Mouse (Mus musculus) testis, postnatal 14 days (tissue): Measurements from ENCODE around the gene Abracl.

ENCODE experiments used
- DNase-seq: peaks from one replicate; pipeline ENCODE4 v3.0.0; 2021; ENCODE audit warnings: low spot score

The Abracl gene

DNA sequence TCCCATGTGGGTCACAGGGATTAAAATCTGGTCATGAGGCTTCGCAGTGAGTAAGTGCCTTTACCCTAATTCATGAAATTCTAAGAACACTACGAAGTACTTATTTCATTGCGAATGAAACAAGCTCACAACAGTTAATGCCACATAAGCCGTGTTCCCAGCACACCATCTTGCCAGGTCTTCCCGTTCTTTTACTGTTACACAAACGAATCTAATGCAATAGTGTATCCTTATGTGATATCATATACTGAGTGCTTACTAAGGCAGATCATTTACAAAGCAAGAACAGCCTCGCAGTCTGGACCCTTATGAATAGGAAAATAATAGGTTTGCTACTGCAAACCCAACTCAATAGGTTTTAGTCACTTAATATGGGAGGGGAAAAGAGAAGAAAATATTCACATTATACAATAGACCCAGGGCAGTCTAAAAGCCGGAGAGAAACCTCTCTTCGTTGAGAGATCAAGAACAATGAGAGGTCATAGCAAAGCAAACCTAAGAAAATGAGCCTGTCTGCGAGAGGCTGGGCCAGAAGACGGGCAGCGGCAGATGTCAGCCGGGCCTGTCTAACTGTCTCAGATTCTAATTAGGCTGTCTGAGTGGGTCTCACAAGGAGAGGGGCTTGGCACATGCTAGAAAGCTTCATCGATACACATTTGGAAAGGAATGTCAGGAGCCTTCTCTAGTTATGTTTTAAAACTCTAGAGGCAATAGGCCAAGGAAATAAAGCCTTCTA is 1.3 kb downstream of the Abracl start:
- DNase-seq: no peak

DNA sequence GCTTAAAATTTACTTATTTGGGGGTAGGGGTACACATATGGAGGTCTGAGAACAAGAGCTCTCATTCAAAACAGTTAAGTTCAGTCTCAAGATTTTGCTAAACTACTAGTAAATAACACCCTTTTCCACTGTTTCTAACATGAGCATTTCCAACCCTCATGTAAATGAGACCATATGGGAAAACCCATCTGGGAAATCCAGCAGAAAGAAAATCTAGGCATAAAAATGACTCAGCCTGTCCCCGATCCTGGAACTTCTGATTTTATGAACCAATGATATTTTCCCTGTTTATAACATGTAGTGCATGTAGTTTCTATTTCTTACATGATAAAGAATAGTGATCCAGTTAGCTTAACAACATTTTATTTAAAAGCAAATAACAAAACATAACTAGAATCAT is 2.2 kb downstream of the Abracl start:
- DNase-seq: no peak

DNA sequence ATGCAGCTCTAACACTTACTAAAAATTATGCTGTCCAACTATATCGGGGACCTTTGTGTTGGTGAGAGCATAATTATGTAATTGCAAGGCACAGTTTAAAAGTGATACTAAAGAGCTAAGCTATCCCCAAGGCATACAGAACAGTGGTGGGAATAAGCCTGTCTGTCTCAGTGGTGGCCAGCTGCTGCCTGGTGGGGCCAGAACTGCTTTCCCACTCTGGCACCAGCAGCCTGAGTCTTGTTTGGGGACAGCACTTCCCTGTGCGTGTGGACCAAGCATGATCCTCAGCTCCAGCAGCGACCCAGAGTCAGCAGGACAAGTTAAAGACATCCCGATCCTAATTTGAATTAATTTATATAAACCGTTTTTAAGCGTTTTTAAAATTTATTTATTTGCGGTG is 2.6 kb downstream of the Abracl start:
- no peak for DNase-seq

DNA sequence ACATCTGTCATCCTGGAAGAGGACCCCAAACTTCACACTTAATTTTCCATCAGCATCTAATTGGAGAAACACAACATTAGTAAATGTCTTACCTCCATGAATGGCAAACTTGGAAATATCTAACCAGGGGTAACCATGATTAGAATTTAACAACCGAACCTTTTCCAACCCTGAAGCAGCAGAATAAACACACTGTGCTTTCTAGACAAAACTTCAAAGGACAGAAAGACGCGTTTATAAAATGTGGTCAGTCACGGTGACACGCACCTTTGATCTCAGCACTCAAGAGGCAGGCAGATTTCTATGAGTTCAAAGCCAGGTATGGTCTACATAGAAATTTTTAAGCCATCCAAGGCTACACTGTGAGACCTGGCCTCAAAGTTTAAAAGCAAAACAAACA is 11.3 kb downstream of the Abracl start:
- DNase-seq: no peak

DNA sequence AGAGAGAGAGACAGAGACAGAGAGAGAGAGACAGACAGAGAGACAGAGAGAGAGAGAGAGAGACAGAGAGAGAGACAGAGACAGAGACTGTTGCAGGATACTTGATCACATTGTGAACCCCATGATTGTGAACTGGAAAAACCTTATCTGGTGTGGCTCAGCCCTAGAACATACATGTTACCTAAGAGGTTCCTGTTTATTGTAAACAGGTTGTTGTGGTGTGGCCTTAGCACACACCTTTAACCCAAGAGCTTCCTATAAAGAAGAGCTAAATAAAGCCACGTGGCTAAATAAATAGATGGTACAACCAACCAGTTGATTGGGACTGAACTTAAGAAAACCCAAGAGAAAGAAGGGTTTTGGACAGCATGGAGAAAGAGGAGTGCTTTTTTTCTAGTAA is 13.3 kb downstream of the Abracl start:
- no peak for DNase-seq

DNA sequence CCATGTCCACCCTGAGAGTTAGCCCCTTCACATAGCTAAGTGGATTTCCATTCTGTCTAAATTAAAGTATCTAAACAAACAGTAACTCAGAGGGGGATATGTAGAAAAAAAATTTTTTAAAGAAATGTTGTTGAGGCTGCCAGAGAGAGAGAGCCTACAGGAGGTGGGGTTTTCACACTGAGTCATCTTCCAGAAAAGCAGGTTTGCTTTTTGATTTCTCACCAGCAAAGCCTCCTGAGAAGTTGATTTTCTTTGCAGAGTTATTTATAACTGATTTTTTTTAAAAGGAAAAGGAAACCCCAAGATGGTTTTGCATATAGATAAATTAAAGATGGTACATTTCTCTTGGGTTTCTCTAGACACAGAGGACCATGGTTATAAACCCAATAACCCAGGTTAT is 15.0 kb downstream of the Abracl start:
- DNase-seq: no peak

DNA sequence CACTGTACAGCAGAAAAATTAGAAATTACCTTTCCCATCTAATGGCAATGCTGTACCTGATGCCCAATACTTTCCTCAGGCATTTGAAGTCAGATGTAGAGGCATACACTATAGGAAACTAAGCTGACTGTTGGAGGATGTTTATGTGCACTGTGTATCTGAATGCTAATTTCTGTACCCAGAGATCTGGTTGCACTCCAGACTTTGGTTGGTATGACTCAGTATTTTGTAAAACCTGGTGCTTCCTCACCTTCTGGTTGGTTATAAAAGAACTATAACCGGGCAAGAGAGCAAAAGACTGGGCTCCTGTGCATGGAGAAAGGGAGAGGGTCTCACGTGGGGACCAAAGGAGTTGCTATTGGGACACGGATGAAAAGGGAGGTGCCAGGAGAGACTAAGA is 15.8 kb downstream of the Abracl start:
- DNase-seq: no peak

DNA sequence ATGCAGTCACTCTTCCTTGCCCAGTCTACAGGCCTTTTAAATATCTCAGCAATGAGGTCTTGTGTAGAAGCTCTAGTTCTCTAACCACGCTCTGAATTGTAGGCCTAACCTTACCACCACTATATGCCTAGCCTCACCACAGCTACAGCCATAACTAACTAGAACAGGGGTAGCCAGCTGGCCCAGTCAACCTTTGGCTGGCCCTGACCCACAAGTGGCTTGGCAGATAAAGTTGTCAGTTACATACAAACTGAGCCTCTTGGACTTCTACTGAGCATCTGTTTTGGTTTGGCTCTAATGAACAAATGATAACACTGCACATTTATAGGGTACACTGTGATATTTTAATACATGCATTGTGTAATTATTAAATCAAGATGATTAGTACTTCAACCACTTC is 16.3 kb downstream of the Abracl start:
- no peak for DNase-seq

DNA sequence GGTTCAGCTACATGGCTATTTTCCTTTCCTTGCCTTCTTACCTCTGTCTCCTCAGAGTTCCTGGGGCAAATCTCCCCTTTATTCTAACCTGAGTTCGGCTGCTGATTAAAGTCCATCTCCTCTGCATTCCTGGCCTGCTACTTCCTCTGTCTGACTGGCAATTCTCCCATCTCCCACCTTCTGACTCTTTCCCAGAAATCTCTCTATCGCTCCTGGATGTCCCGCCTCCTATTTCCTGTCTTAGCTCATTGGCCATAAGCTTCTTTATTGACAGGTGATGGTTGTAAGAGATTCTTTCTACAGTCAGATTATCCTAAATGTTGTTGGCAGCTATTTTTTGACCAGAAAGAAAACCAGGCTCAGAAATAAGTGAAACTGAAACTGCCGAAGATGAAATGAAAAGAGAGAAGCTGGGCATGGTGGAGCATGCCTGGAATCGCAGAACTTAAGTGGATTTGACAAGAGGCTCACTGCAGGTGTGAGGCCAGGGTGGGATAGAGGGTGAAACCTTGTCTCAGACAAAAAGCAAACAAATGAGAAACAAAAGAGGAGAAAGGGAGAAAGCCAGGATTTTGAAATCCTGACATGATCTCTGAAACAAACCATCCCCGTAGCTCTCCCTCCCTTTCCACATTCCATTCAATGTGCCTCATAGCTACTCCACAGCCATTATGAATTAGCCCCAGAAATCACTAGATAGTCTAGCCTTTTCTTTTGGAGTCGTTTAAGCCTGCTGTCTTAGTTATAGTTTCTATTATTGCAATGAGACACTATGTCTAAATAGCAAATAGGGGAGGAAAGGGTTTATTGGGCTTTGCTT is 17.7 kb downstream of the Abracl start:
- no peak for DNase-seq

DNA sequence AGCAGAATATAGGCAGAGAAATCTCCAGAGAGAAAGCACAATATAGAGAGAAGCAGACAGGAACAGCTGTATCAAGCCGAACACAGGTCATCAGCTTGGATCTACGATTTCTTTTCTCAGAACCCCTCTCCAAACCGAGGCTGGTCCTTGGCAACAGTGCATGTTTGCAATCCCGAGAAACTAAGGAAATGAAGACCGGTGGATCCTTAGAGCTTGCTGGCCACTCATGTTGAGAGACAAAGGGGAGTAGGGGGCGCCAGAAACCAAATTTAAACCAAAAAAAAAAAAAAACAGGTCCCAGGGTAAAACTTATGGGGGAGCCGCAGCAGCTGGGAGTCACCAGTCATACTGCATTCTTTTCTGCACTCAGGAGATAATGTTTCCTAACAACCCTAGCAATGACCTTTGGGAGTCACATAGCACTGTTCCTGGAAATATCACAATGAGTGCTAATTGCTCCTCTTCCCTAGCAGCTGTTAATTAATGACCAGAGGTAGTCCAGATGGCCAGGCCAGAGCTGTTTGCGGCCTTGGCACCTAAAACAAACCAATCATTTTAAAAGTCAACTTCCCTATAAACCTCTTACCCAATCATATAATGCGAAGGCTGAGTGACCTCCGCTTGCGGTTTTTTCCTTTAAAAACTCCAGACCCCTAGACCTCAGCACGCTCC is 19.0 kb downstream of the Abracl start:
- no peak for DNase-seq

DNA sequence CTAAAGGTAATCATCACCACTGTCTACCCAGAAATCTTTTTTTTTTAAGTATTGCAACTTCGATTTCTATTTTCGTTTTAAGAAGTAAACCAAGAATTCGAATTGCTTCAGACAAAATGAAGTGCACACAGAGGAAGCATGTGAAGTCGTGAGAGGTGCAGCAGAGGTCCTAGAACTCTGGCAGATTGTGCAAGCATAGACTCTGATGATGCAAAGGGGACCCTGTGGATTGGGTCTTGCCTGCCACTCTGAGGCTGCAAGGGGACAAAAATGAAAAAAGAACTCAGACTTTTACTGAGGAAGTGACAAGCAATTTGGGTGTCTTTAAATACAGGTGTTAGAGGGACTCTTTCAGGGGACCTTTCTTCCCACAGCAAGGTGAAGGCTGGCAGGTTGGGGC is 32.5 kb downstream of the Abracl start:
- DNase-seq: no peak

DNA sequence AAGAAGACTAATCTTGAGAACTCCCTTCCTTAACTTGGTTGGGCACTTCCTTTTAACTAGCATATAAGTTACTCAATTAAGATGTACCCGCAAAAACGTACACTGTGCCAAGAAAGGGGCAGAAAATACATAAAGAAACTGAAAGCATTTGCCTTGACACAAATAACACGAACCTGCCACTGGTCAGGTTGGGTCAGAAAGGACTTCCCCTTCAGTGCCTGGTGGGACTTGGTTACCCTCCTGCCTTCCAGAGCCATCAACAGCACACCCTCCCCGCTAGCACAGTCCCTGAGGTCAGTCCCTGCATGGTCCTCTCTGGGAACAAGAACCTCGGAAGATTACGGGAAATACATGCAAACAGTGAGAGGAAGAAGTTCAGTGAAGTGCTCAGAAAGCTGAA is 34.0 kb downstream of the Abracl start:
- no peak for DNase-seq

DNA sequence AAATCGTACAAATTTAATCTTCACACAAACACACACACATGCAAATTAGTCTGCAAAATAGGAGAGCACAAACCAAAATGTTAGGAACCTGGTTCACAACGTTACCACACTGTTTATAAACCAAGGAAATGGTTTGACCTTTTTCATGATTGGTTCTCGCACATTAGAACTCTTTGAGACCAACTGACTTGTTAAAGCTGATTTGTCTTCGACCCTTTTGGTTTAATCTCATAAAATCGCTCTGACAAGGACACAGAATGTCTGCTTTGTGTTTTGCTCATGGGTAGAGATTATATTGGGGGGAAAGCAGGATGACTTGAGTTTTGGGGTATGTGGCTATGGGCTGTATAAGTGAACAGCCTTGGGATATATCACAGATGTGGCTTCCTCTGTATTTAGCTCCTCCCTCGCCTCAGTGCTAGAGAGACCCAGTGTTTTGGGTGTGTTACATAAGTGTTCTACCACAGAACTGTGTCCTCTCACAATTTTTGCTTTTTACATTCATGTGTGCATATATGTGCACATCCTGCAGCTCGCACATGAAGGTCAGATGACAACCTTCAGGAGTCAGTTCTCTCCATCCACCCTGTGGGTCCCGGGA is 35.2 kb downstream of the Abracl start:
- DNase-seq: no peak

DNA sequence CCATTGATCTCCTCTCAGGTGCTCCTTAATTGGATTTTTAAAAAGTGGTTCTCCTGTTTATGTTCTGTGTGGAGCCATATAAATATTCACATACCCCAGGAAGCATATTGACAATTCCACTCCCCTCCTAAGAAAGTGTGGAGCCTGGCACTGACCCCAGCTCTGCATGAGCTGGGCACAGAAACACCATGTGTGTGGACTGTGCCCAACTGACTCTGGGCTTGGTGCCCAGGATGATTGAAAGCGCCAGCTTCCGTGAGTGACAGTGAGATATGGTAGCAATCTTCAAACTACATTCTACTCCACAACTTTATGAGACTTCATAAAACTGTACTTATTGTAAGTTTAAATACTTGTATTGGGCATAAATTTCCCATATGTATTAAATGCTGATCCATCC is 39.8 kb downstream of the Abracl start:
- no peak for DNase-seq

DNA sequence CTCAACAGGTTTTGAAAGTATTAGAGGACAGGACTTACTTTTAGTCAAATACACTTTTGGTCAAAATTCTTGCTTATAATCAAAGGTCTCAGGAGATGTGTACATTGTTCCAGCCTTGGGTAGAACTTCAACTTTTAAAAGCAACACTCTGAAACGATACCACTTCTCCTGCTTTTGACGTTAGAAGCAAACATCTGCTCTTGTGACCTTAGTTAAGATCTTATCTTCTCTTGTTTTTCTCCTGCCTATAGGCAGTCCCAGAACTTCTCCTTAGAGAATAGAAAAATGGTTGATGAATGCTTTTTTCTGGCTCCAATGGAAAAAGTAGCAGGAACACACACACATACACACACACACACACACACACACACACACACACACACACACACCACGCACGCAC is 57.0 kb downstream of the Abracl start:
- no peak for DNase-seq
